Mouse (Mus musculus): ENCODE results near the gene Cacna1h. TPM values are rescaled to one million over a fixed set of nuclear protein-coding genes. Genes with fewer than 3 reads are reported as not detected.

The Cacna1h gene
- polyA plus RNA-seq, 1 experiment from 2014 or later, result 3.6 TPM

GRCm38 (mm10) chr17:25401491-25401890 is 32.1 kb downstream of the Cacna1h start:
- DNase-seq, result no peak
- ATAC-seq (ENCODE audit: insufficient read depth), result no peak
- H3K4me2 ChIP-seq, result no peak overlapping the region
- no peak overlapping the region for H3K27ac ChIP-seq (ENCODE audit: low read depth)
- H3K36me3 ChIP-seq (ENCODE audit: insufficient read depth), result no peaks in the 10 kb centered on the region
- H3K4me1 ChIP-seq (ENCODE audit: insufficient read depth), result 0 out of 2 replicates have a peak, but pooled peaks cover 8% of the 10 kb centered on the region
- H3K4me3 ChIP-seq (ENCODE audit: low read depth, low read length), result no peak overlapping the region
- H3K27me3 ChIP-seq (ENCODE audit: insufficient read depth, low read length), result no peaks in the 10 kb centered on the region
- no peak overlapping the region for H3K9ac ChIP-seq
- TF ChIP-seq CTCF (IDR thresholded peaks at IDR 0.05; ENCODE audit: low read depth), result no peak
- WGBS, result 47% methylated on average over 4 of the region's 4 CpGs
- no peaks in the 10 kb centered on the region for H3K9me3 ChIP-seq (ENCODE audit: low read depth, low read length)

- Histone ChIP-seq H3K27ac (ENCODE audit: low read depth) (no peak overlapping the region), H3K4me1 (ENCODE audit: insufficient read depth) (0 out of 2 replicates have a peak, but pooled peaks cover 4% of the 10 kb centered on the region), H3K9me3 (ENCODE audit: low read depth, low read length) (no peaks in the 10 kb centered on the region), H3K9ac (no peak overlapping the region), H3K36me3 (ENCODE audit: insufficient read depth) (no peaks in the 10 kb centered on the region), H3K4me3 (ENCODE audit: low read depth, low read length) (no peak overlapping the region), H3K27me3 (ENCODE audit: insufficient read depth, low read length) (no peaks in the 10 kb centered on the region), H3K4me2 (no peak overlapping the region)
- TF ChIP-seq CTCF (IDR thresholded peaks at IDR 0.05; ENCODE audit: low read depth), result no peak
- 4% methylated on average over 7 of the region's 7 CpGs for WGBS
- no peak for ATAC-seq (ENCODE audit: insufficient read depth)
- DNase-seq, result peak; percentile 80
Measured at GRCm38 (mm10) chr17:25400443-25400842, 33.1 kb downstream of the Cacna1h start.

- no peak for DNase-seq
- Histone ChIP-seq H3K9ac (no peak overlapping the region), H3K27me3 (ENCODE audit: insufficient read depth, low read length) (no peaks in the 10 kb centered on the region), H3K4me1 (ENCODE audit: insufficient read depth) (no peaks in the 10 kb centered on the region), H3K4me2 (no peak overlapping the region), H3K9me3 (ENCODE audit: low read depth, low read length) (no peaks in the 10 kb centered on the region), H3K27ac (ENCODE audit: low read depth) (no peak overlapping the region), H3K4me3 (ENCODE audit: low read depth, low read length) (no peak overlapping the region), H3K36me3 (ENCODE audit: insufficient read depth) (no peaks in the 10 kb centered on the region)
- no peak for TF ChIP-seq CTCF (IDR thresholded peaks at IDR 0.05; ENCODE audit: low read depth)
- WGBS, result 72% methylated on average over 13 of the region's 13 CpGs
- ATAC-seq (ENCODE audit: insufficient read depth), result no peak
Measured at GRCm38 (mm10) chr17:25398520-25398838, 35.1 kb downstream of the Cacna1h start.

GRCm38 (mm10) chr17:25397804-25398519 is 35.6 kb downstream of the Cacna1h start:
- H3K9me3 ChIP-seq (ENCODE audit: low read depth, low read length), result no peaks in the 10 kb centered on the region
- no peak overlapping the region for H3K27ac ChIP-seq (ENCODE audit: low read depth)
- TF ChIP-seq CTCF (IDR thresholded peaks at IDR 0.05; ENCODE audit: low read depth), result peak; percentile 99
- no peaks in the 10 kb centered on the region for H3K36me3 ChIP-seq (ENCODE audit: insufficient read depth)
- H3K4me2 ChIP-seq, result no peak overlapping the region
- DNase-seq (peak; percentile 92), ATAC-seq (ENCODE audit: insufficient read depth) (peak; percentile 56)
- no peak overlapping the region for H3K9ac ChIP-seq
- H3K4me1 ChIP-seq (ENCODE audit: insufficient read depth), result no peaks in the 10 kb centered on the region
- 32% methylated on average over 14 of the region's 14 CpGs for WGBS
- no peak overlapping the region for H3K4me3 ChIP-seq (ENCODE audit: low read depth, low read length)
- H3K27me3 ChIP-seq (ENCODE audit: insufficient read depth, low read length), result no peaks in the 10 kb centered on the region

- H3K4me1 ChIP-seq (ENCODE audit: insufficient read depth), result no peaks in the 10 kb centered on the region
- no peak overlapping the region for H3K4me3 ChIP-seq (ENCODE audit: low read depth, low read length)
- no peak for DNase-seq
- 71% methylated on average over 4 of the region's 4 CpGs for WGBS
- no peaks in the 10 kb centered on the region for H3K9me3 ChIP-seq (ENCODE audit: low read depth, low read length)
- no peak for TF ChIP-seq CTCF (IDR thresholded peaks at IDR 0.05; ENCODE audit: low read depth)
- no peak overlapping the region for H3K27ac ChIP-seq (ENCODE audit: low read depth)
- no peaks in the 10 kb centered on the region for H3K36me3 ChIP-seq (ENCODE audit: insufficient read depth)
- no peaks in the 10 kb centered on the region for H3K27me3 ChIP-seq (ENCODE audit: insufficient read depth, low read length)
- no peak for ATAC-seq (ENCODE audit: insufficient read depth)
- H3K4me2 ChIP-seq, result no peak overlapping the region
- no peak overlapping the region for H3K9ac ChIP-seq
Measured at GRCm38 (mm10) chr17:25394526-25394925, 39.1 kb downstream of the Cacna1h start.

- no peaks in the 10 kb centered on the region for H3K27me3 ChIP-seq (ENCODE audit: insufficient read depth, low read length)
- H3K9ac ChIP-seq, result no peak overlapping the region
- DNase-seq (peak; percentile 65), ATAC-seq (ENCODE audit: insufficient read depth) (peak; percentile 73; the same call in 1 of the 2 replicates)
- no peaks in the 10 kb centered on the region for H3K4me1 ChIP-seq (ENCODE audit: insufficient read depth)
- no peak overlapping the region for H3K4me2 ChIP-seq
- peak; percentile 64 for TF ChIP-seq CTCF (IDR thresholded peaks at IDR 0.05; ENCODE audit: low read depth)
- no peak overlapping the region for H3K4me3 ChIP-seq (ENCODE audit: low read depth, low read length)
- WGBS, result 28% methylated on average over 9 of the region's 9 CpGs
- H3K36me3 ChIP-seq (ENCODE audit: insufficient read depth), result 0 out of 2 replicates have a peak, but pooled peaks cover 3% of the 10 kb centered on the region
- no peaks in the 10 kb centered on the region for H3K9me3 ChIP-seq (ENCODE audit: low read depth, low read length)
- no peak overlapping the region for H3K27ac ChIP-seq (ENCODE audit: low read depth)
Measured at GRCm38 (mm10) chr17:25374011-25374410, 59.6 kb downstream of the Cacna1h start.

- H3K27me3 ChIP-seq (ENCODE audit: insufficient read depth, low read length), result no peaks in the 10 kb centered on the region
- H3K9me3 ChIP-seq (ENCODE audit: low read depth, low read length), result no peaks in the 10 kb centered on the region
- H3K36me3 ChIP-seq (ENCODE audit: insufficient read depth), result 0 out of 2 replicates have a peak, but pooled peaks cover 3% of the 10 kb centered on the region
- H3K4me2 ChIP-seq, result no peak overlapping the region
- no peaks in the 10 kb centered on the region for H3K4me1 ChIP-seq (ENCODE audit: insufficient read depth)
- no peak overlapping the region for H3K9ac ChIP-seq
- no peak overlapping the region for H3K27ac ChIP-seq (ENCODE audit: low read depth)
- no peak for ATAC-seq (ENCODE audit: insufficient read depth)
- TF ChIP-seq CTCF (IDR thresholded peaks at IDR 0.05; ENCODE audit: low read depth), result no peak
- DNase-seq, result no peak
- H3K4me3 ChIP-seq (ENCODE audit: low read depth, low read length), result no peak overlapping the region
- WGBS, result 75% methylated on average over 8 of the region's 8 CpGs
Measured at GRCm38 (mm10) chr17:25372491-25372890, 61.1 kb downstream of the Cacna1h start.

Data from lung, embryonic 14.5 days (tissue).